Mouse (Mus musculus) neural tube, embryonic 12.5 days (tissue): Measurements from ENCODE around the gene Tgfbr3. TPM values are rescaled to one million over a fixed set of nuclear protein-coding genes. Genes with fewer than 3 reads are reported as not detected.

ENCODE experiments used
- ATAC-seq: fragments of 200-750 bp; cut with Nextera tagmentation; 2 replicates; pipeline ENCODE4 v1.8.0; 2017; ENCODE audit warnings: low read depth, mild to moderate bottlenecking, moderate TSS enrichment, moderate library complexity; ENCODE audit not compliant: low FRiP score
- H3K27ac ChIP-seq: fragments of 300-500 bp; sonication (generic); 2 replicates; pipeline ENCODE4 v1.5.1; 2016
- H3K27me3 ChIP-seq: fragments of 300-500 bp; sonication (generic); replicated peaks from 2 replicates; pipeline ENCODE4 v1.6.1; 2016; ENCODE audit warnings: mild to moderate bottlenecking
- H3K36me3 ChIP-seq: fragments of 300-500 bp; sonication (generic); 2 replicates; pipeline ENCODE4 v1.6.1; 2016; ENCODE audit warnings: mild to moderate bottlenecking
- H3K4me1 ChIP-seq: fragments of 300-500 bp; sonication (generic); 2 replicates; pipeline ENCODE4 v1.6.1; 2016
- H3K4me2 ChIP-seq: fragments of 300-500 bp; sonication (generic); replicated peaks from 2 replicates; pipeline ENCODE4 v1.6.1; 2016; ENCODE audit warnings: mild to moderate bottlenecking
- H3K4me3 ChIP-seq: fragments of 300-500 bp; sonication (generic); 2 replicates; pipeline ENCODE4 v1.5.1; 2016
- H3K9ac ChIP-seq: fragments of 300-500 bp; sonication (generic); 2 replicates; pipeline ENCODE4 v1.6.1; 2016; ENCODE audit warnings: mild to moderate bottlenecking
- H3K9me3 ChIP-seq: fragments of 300-500 bp; sonication (generic); 2 replicates; pipeline ENCODE4 v1.6.1; 2016; ENCODE audit warnings: mild to moderate bottlenecking
- WGBS: fragments of 180-500 bp; shearing (Covaris S2); methylation state at CpG from one replicate; pipeline ENCODE4 v1.1.7; 2016; 5-methylcytosine and 5-hydroxymethylcytosine counted together
- polyA plus RNA-seq: library from polyadenylated mRNA; unstranded; fragments of >200 nt; fragmentation: Nextera tagmentation; extraction: Ambion mirVana; gene quantifications from 2 replicates; pipeline ENCODE4 v1.2.1, GENCODE M21; 2016

The Tgfbr3 gene
- polyA plus RNA-seq, 1 experiment from 2014 or later, result 8.8 TPM

DNA sequence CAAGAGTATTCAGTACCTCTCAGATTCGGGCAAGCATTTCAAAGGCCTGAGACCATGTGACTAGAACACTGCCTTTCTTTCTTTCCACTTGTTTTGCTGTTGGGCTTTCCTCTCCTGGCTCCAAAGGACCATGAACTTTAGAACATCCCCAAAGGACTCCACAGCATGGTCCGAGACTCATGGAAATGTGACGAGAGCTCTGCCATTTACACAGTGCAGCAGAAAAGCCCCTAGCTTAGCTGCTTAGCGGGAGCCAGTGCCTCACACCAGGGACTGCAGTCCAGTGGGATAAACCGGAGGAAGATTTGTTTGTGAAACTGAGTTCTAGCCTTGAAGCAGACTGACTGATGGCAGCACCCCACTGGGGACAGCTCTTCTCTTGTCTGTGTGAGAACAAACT is 224.5 kb downstream of the Tgfbr3 start:
- 66% methylated on average over 5 of the region's 5 CpGs for WGBS
- H3K4me2 ChIP-seq, result no peak overlapping the region
- H3K4me1 ChIP-seq, result no peaks in the 10 kb centered on the region
- no peaks in the 10 kb centered on the region for H3K36me3 ChIP-seq
- H3K9ac ChIP-seq, result no peak overlapping the region
- ATAC-seq, result no peak
- no peak overlapping the region for H3K4me3 ChIP-seq
- no peaks in the 10 kb centered on the region for H3K27me3 ChIP-seq
- no peaks in the 10 kb centered on the region for H3K9me3 ChIP-seq
- no peak overlapping the region for H3K27ac ChIP-seq

DNA sequence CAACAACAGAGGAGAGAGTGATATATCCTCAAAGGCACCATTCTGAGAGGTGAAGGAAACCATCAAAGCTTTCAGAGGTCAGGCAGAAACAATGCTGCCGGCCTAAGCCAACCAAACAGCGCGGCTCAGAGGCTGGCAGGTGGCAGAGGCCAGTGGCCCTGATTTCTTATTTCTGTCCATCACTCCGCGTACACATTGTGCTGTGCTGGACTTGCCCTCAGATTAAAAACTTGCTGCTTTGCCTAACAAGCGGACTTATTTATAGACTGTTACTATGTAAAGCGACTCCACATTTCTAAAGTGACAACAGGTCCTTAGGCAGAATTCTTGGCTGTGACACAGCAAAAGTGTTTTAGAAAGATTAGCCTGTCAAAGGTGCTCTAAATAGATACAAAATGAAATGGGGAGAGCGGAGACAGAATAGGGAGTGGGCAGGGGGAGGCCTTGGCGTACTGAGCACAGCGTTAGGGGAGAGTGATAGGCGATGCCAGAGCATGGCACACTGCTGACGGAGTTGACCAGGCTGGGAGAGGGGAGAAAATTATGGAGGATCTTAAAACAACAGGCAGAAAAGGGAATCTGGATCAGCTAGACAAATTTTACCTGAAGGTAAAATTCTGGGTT is 227.1 kb downstream of the Tgfbr3 start:
- 76% methylated on average over 12 of the region's 12 CpGs for WGBS
- no peak for ATAC-seq
- H3K4me2 ChIP-seq, result no peak overlapping the region
- H3K4me3 ChIP-seq, result no peak overlapping the region
- no peak overlapping the region for H3K27ac ChIP-seq
- no peaks in the 10 kb centered on the region for H3K27me3 ChIP-seq
- no peak overlapping the region for H3K9ac ChIP-seq
- H3K4me1 ChIP-seq, result no peaks in the 10 kb centered on the region
- no peaks in the 10 kb centered on the region for H3K36me3 ChIP-seq
- no peaks in the 10 kb centered on the region for H3K9me3 ChIP-seq

DNA sequence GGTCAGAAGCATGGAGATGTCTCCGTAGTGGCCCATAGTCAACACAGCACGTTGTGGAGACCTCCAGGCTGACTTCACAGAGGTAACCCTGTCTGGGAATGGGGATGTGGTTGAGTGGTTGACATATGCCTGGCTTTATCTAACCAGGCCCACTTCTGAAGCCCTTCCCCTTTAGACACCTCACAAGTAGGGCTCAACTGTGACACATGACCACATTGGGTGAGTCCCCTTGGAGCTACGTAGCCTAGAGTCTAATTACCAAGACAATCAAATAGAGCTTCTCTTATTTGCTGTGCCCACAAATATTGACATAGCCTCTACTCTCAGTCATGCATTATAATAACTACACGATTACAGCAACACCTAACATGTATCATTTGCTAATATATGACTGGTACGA is 229.9 kb downstream of the Tgfbr3 start:
- Histone ChIP-seq H3K4me3 (no peak overlapping the region), H3K36me3 (no peaks in the 10 kb centered on the region), H3K4me2 (no peak overlapping the region), H3K9ac (no peak overlapping the region), H3K9me3 (no peaks in the 10 kb centered on the region), H3K27ac (no peak overlapping the region), H3K4me1 (peaks cover 7% of the 10 kb centered on the region), H3K27me3 (no peaks in the 10 kb centered on the region)
- ATAC-seq, result no peak
- 83% methylated on average over 5 of the region's 5 CpGs for WGBS

DNA sequence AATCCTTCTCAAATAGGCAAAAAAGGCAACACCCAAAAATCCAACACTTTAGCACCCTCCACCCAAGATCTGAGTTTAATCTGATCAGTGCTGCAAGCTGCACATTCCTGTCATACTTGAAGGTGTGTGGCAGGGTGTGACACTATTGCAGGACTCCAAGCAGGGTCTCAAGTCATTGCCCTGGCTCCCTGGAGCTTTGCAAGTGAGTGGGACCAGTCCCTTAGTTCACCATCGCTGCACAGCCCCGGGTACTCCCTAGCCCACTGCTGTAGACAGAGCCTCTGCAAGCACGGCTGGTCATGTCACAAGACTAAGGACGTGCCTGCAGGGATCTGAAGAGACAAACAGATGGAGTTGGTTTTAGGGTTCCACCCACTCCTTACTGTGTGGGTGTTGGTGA is 230.8 kb downstream of the Tgfbr3 start:
- no peaks in the 10 kb centered on the region for H3K36me3 ChIP-seq
- peaks cover 7% of the 10 kb centered on the region for H3K4me1 ChIP-seq
- no peak overlapping the region for H3K27ac ChIP-seq
- H3K27me3 ChIP-seq, result no peaks in the 10 kb centered on the region
- 67% methylated on average over 4 of the region's 4 CpGs for WGBS
- H3K9me3 ChIP-seq, result no peaks in the 10 kb centered on the region
- H3K9ac ChIP-seq, result no peak overlapping the region
- no peak for ATAC-seq
- no peak overlapping the region for H3K4me3 ChIP-seq
- H3K4me2 ChIP-seq, result no peak overlapping the region

Other genes starting within 250 kb of the Tgfbr3 start
- 1.8 and 2.1 TPM in 2 replicates for gene Brdt, start 41.5 kb upstream of the Tgfbr3 start, polyA plus RNA-seq
- gene Ephx4, start 113.1 kb upstream of the Tgfbr3 start, polyA plus RNA-seq, result 1.5 TPM in 2 replicates
- not detected in 2 replicates for gene Lpcat2b, start 141.9 kb upstream of the Tgfbr3 start, polyA plus RNA-seq
- gene Btbd8, start 148.4 kb upstream of the Tgfbr3 start, polyA plus RNA-seq, result 8.8 and 9.3 TPM in 2 replicates
- 0.36 and 0.49 TPM in 2 replicates for gene Gm42669, start 218.0 kb upstream of the Tgfbr3 start, polyA plus RNA-seq
- 0.09 and 0.13 TPM in 2 replicates for gene 1700028K03Rik, start 245.1 kb upstream of the Tgfbr3 start, polyA plus RNA-seq